Mouse (Mus musculus) neural tube, embryonic 14.5 days (tissue): ENCODE results near the gene Osbpl10. TPM values are rescaled to one million over a fixed set of nuclear protein-coding genes. Genes with fewer than 3 reads are reported as not detected.

Experiments used
- ATAC-seq: fragments of 200-750 bp; cut with Nextera tagmentation; 2 replicates; pipeline ENCODE4 v1.8.0; 2017; ENCODE audit warnings: low read depth, mild to moderate bottlenecking, moderate TSS enrichment, moderate library complexity
- H3K27ac ChIP-seq: fragments of 300-500 bp; sonication (generic); 2 replicates; pipeline ENCODE4 v1.5.1; 2014; ENCODE audit warnings: low read depth, mild to moderate bottlenecking, control low read depth, low read length, moderate library complexity, mixed read lengths
- H3K27me3 ChIP-seq: fragments of 300-500 bp; sonication (generic); 2 replicates; pipeline ENCODE4 v1.6.1; 2014; ENCODE audit warnings: low read length; ENCODE audit not compliant: control insufficient read depth, insufficient read depth
- H3K36me3 ChIP-seq: fragments of 300-500 bp; sonication (generic); 2 replicates; pipeline ENCODE4 v1.6.1; 2014; ENCODE audit warnings: low read length, mixed read lengths; ENCODE audit not compliant: control insufficient read depth, insufficient read depth
- H3K4me1 ChIP-seq: fragments of 300-500 bp; sonication (generic); 2 replicates; pipeline ENCODE4 v1.6.1; 2014; ENCODE audit warnings: low read length; ENCODE audit not compliant: control insufficient read depth, insufficient read depth
- H3K4me2 ChIP-seq: fragments of 300-500 bp; sonication (generic); 2 replicates; pipeline ENCODE4 v1.6.1; 2014; ENCODE audit warnings: mild to moderate bottlenecking, low read depth, low read length, control low read depth
- H3K4me3 ChIP-seq: fragments of 300-500 bp; sonication (generic); 2 replicates; pipeline ENCODE4 v1.5.1; 2014; ENCODE audit warnings: low read depth, low read length, control low read depth, mixed read lengths
- H3K9ac ChIP-seq: fragments of 300-500 bp; sonication (generic); replicated peaks from 2 replicates; pipeline ENCODE4 v1.6.1; 2014; ENCODE audit warnings: low read depth, mild to moderate bottlenecking, control low read depth, low read length, mixed read lengths
- H3K9me3 ChIP-seq: fragments of 300-500 bp; sonication (generic); 2 replicates; pipeline ENCODE4 v1.6.1; 2016; ENCODE audit warnings: low read length; ENCODE audit not compliant: control insufficient read depth
- WGBS: fragments of 180-500 bp; shearing (Covaris S2); extraction: QIAGEN DNeasy Blood & Tissue Kit; methylation state at CpG from one replicate; pipeline ENCODE4 v1.1.7; 2014; 5-methylcytosine and 5-hydroxymethylcytosine counted together
- polyA plus RNA-seq: library from polyadenylated mRNA; unstranded; fragments of >200 nt; fragmentation: Nextera tagmentation; extraction: Ambion mirVana; gene quantifications from 2 replicates; pipeline ENCODE4 v1.2.1, GENCODE M21; 2014

Osbpl10 gene
- polyA plus RNA-seq, 1 experiment from 2014 or later = 3.3 TPM

GRCm38 (mm10) chr9:115230141-115230540 is 251.8 kb downstream of the Osbpl10 start:
- no peak overlapping the region for H3K9ac ChIP-seq
- no peak overlapping the region for H3K4me3 ChIP-seq
- H3K4me2 ChIP-seq = no peak overlapping the region
- no peaks in the 10 kb centered on the region for H3K36me3 ChIP-seq
- H3K27ac ChIP-seq = no peak overlapping the region
- H3K9me3 ChIP-seq = no peaks in the 10 kb centered on the region
- 18% methylated on average over 3 of the region's 3 CpGs for WGBS
- H3K27me3 ChIP-seq = no peaks in the 10 kb centered on the region
- no peaks in the 10 kb centered on the region for H3K4me1 ChIP-seq
- no peak for ATAC-seq

DNA sequence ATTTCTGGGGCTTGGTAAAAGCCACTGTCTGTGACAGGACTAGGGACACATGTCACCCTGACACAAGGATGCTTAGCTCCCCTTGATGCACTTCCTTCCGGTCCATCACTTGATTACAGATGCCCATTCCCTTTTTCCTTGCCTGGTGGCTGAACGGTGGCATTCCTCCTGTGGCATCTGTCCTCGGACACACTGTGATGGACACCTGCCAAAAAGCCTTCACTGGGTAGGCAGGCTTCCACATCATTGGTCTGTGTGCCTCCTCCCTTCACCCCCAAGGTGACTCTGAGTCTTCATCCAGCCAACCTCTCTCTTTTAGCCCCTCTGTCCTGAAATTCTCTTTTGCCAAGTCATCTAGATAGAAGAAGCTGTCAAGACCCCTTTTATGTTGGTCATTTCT is 253.1 kb downstream of the Osbpl10 start:
- H3K9me3 ChIP-seq = no peaks in the 10 kb centered on the region
- H3K4me3 ChIP-seq = no peak overlapping the region
- no peak overlapping the region for H3K4me2 ChIP-seq
- ATAC-seq = no peak
- H3K27me3 ChIP-seq = no peaks in the 10 kb centered on the region
- no peak overlapping the region for H3K27ac ChIP-seq
- no peaks in the 10 kb centered on the region for H3K36me3 ChIP-seq
- no peaks in the 10 kb centered on the region for H3K4me1 ChIP-seq
- no peak overlapping the region for H3K9ac ChIP-seq
- WGBS = 91% methylated on average over 3 of the region's 3 CpGs

GRCm38 (mm10) chr9:115233721-115234120 is 255.4 kb downstream of the Osbpl10 start:
- Histone ChIP-seq H3K27me3 (no peaks in the 10 kb centered on the region), H3K36me3 (no peaks in the 10 kb centered on the region), H3K4me3 (no peak overlapping the region), H3K9ac (no peak overlapping the region), H3K4me1 (no peaks in the 10 kb centered on the region), H3K9me3 (no peaks in the 10 kb centered on the region), H3K27ac (no peak overlapping the region), H3K4me2 (no peak overlapping the region)
- WGBS = 95% methylated on average over 5 of the region's 5 CpGs
- no peak for ATAC-seq

GRCm38 (mm10) chr9:115234561-115234960 is 256.2 kb downstream of the Osbpl10 start:
- ATAC-seq = no peak
- Histone ChIP-seq H3K4me2 (no peak overlapping the region), H3K4me3 (no peak overlapping the region), H3K27me3 (no peaks in the 10 kb centered on the region), H3K27ac (no peak overlapping the region), H3K36me3 (0 out of 2 replicates have a peak, but pooled peaks cover 3% of the 10 kb centered on the region), H3K9ac (no peak overlapping the region), H3K9me3 (no peaks in the 10 kb centered on the region), H3K4me1 (no peaks in the 10 kb centered on the region)
- WGBS = 98% methylated on average over 2 of the region's 2 CpGs

GRCm38 (mm10) chr9:115236352-115236841 is 258.0 kb downstream of the Osbpl10 start:
- H3K4me1 ChIP-seq = no peaks in the 10 kb centered on the region
- 84% methylated on average over 8 of the region's 8 CpGs for WGBS
- H3K9ac ChIP-seq = no peak overlapping the region
- no peak overlapping the region for H3K27ac ChIP-seq
- no peaks in the 10 kb centered on the region for H3K9me3 ChIP-seq
- no peak for ATAC-seq
- H3K36me3 ChIP-seq = peaks cover 9% of the 10 kb centered on the region; the same call in 1 of the 2 replicates
- no peaks in the 10 kb centered on the region for H3K27me3 ChIP-seq
- H3K4me3 ChIP-seq = no peak overlapping the region
- no peak overlapping the region for H3K4me2 ChIP-seq

DNA sequence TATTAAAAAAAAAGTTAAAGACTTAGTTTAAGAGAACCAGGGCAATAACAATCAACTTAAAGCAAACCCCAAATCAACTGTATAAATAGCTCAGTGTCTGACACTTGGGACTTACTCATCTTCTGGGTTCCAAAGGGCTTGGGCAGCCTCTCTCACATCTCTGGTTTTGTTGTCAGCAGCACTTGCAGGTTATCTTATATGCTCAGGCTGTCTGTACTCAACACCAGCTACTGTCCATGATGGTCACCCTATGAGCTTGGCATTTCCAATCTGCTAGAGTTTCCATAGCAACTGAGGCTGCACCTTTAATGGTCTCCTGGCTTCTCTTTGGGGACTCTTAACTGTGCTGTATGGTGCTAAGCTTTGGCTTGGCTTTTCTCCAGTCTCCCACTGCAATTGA is 259.6 kb downstream of the Osbpl10 start:
- H3K27me3 ChIP-seq = no peaks in the 10 kb centered on the region
- no peak overlapping the region for H3K9ac ChIP-seq
- no peak overlapping the region for H3K27ac ChIP-seq
- H3K36me3 ChIP-seq = peaks cover 19% of the 10 kb centered on the region; the same call in 1 of the 2 replicates
- no peak overlapping the region for H3K4me2 ChIP-seq
- no peaks in the 10 kb centered on the region for H3K4me1 ChIP-seq
- H3K4me3 ChIP-seq = no peak overlapping the region
- ATAC-seq = no peak
- no peaks in the 10 kb centered on the region for H3K9me3 ChIP-seq

DNA sequence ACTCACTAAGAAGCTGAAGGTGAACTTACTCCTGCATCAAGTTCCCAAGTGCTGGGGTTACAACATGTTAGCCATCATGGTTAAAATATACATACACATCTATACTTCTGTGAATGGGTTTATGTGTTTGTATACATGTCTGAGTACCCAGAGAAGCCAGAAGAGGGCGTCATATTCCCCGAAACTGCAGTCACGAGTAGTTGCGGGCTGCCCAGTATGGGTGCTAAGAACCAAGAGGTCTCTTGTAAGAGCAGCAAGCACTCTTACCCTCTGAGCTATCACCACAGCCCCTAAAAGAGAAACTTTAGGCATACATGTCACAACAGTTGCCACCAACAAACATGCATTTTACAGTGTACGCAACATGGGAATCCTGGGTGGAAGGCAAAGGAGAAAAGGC is 261.5 kb downstream of the Osbpl10 start:
- 97% methylated on average over 5 of the region's 5 CpGs for WGBS
- no peaks in the 10 kb centered on the region for H3K27me3 ChIP-seq
- H3K27ac ChIP-seq = no peak overlapping the region
- H3K4me2 ChIP-seq = no peak overlapping the region
- ATAC-seq = no peak
- peaks cover 30% of the 10 kb centered on the region for H3K36me3 ChIP-seq
- H3K9me3 ChIP-seq = no peaks in the 10 kb centered on the region
- H3K4me1 ChIP-seq = no peaks in the 10 kb centered on the region
- H3K4me3 ChIP-seq = no peak overlapping the region
- H3K9ac ChIP-seq = no peak overlapping the region

GRCm38 (mm10) chr9:115243630-115244029 is 265.3 kb downstream of the Osbpl10 start:
- H3K27ac ChIP-seq = no peak overlapping the region
- WGBS = 79% methylated on average over 6 of the region's 6 CpGs
- no peaks in the 10 kb centered on the region for H3K4me1 ChIP-seq
- ATAC-seq = no peak
- no peak overlapping the region for H3K4me2 ChIP-seq
- no peak overlapping the region for H3K9ac ChIP-seq
- no peaks in the 10 kb centered on the region for H3K27me3 ChIP-seq
- H3K4me3 ChIP-seq = no peak overlapping the region
- peaks cover 38% of the 10 kb centered on the region for H3K36me3 ChIP-seq
- no peaks in the 10 kb centered on the region for H3K9me3 ChIP-seq

DNA sequence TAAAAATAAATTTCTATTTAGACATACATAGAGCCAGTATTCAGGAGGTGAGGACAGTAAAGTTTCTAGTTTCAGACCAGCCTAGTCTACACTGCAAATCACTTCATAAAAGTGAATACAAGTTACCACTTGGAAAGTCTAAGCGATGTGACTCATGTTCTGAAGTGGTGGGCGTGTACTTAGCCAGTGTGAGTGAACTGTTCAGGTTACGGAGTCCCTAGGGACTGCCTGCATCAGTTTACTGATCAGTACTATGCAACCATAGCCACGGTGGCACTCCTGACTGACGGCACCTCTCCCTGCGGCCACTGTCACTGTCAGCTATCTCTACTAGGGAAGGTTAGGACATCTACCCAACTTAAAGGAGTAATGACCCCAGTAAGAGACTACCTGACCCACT is 266.7 kb downstream of the Osbpl10 start:
- Histone ChIP-seq H3K9me3 (no peaks in the 10 kb centered on the region), H3K27ac (no peak overlapping the region), H3K4me2 (no peak overlapping the region), H3K36me3 (peaks cover 47% of the 10 kb centered on the region), H3K4me1 (no peaks in the 10 kb centered on the region), H3K9ac (no peak overlapping the region), H3K4me3 (no peak overlapping the region), H3K27me3 (no peaks in the 10 kb centered on the region)
- WGBS = 88% methylated on average over 6 of the region's 6 CpGs
- no peak for ATAC-seq
